Mouse (Mus musculus): ENCODE measurements around the gene Grhpr. TPM values are rescaled to one million over a fixed set of nuclear protein-coding genes. Genes with fewer than 3 reads are reported as not detected.
"Not testable (repeated sequence)": the region's sequence is repeated elsewhere in the genome, so short reads cannot be mapped to it uniquely, and the experiment has no call there.

Grhpr gene
- 100 to 1,000 TPM; 153 to 162 TPM for total RNA-seq (2021)
- long read RNA-seq, experiment 1, transcript Grhpr-201 (9 exons, 1,280 nt): major isoform, 160 of 188 reads
- long read RNA-seq, experiment 1, partial matches to known transcripts: 12 of 188 reads
- long read RNA-seq, experiment 1, other reads (novel, unspliced or antisense): 16 of 188 reads
- long read RNA-seq, experiment 2, transcript Grhpr-201 (9 exons, 1,280 nt): major isoform, 164 of 225 reads
- long read RNA-seq, experiment 2, partial matches to known transcripts: 23 of 225 reads
- long read RNA-seq, experiment 2, other reads (novel, unspliced or antisense): 38 of 225 reads

GRCm38 (mm10) chr4:44981280-44981973, at the start of gene Grhpr:
TSS of gene Grhpr (plus strand) at chr4:44981395.
- peak; percentile 82 to 83 for DNase-seq (ENCODE audit: low spot score in 2 of 2)

- no peak for DNase-seq (ENCODE audit: low spot score in 2 of 2)
Observed at GRCm38 (mm10) chr4:44931732-44932131, 49.5 kb upstream of the Grhpr start.

GRCm38 (mm10) chr4:44938359-44939340, 42.5 kb upstream of the Grhpr start:
- DNase-seq (ENCODE audit: low spot score in 2 of 2): no peak

- DNase-seq (ENCODE audit: low spot score in 2 of 2): no peak
Observed at GRCm38 (mm10) chr4:44939576-44940249, 41.5 kb upstream of the Grhpr start.

GRCm38 (mm10) chr4:44940286-44940685, 40.9 kb upstream of the Grhpr start:
- DNase-seq (ENCODE audit: low spot score in 2 of 2): no peak

- DNase-seq (ENCODE audit: low spot score in 2 of 2): no peak
Observed at GRCm38 (mm10) chr4:44942237-44942636, 39.0 kb upstream of the Grhpr start.

GRCm38 (mm10) chr4:44943480-44943879, 37.7 kb upstream of the Grhpr start:
- DNase-seq (ENCODE audit: low spot score in 2 of 2): no peak

- DNase-seq (ENCODE audit: low spot score in 2 of 2): no peak
Observed at GRCm38 (mm10) chr4:44944426-44945075, 36.6 kb upstream of the Grhpr start.

- not testable (repeated sequence) for DNase-seq (ENCODE audit: low spot score in 2 of 2)
Observed at GRCm38 (mm10) chr4:44946126-44946525, 35.1 kb upstream of the Grhpr start.

- no peak for DNase-seq (ENCODE audit: low spot score in 2 of 2)
Observed at GRCm38 (mm10) chr4:44947464-44947863, 33.7 kb upstream of the Grhpr start.

GRCm38 (mm10) chr4:44948314-44948713, 32.9 kb upstream of the Grhpr start:
- DNase-seq (ENCODE audit: low spot score in 2 of 2): no peak

- DNase-seq (ENCODE audit: low spot score in 2 of 2): no peak
Observed at GRCm38 (mm10) chr4:44953041-44953440, 28.2 kb upstream of the Grhpr start.

GRCm38 (mm10) chr4:44958776-44959175, 22.4 kb upstream of the Grhpr start:
- DNase-seq (ENCODE audit: low spot score in 2 of 2): no peak

- no peak for DNase-seq (ENCODE audit: low spot score in 2 of 2)
Observed at GRCm38 (mm10) chr4:44959220-44959619, 22.0 kb upstream of the Grhpr start.

- no peak for DNase-seq (ENCODE audit: low spot score in 2 of 2)
Observed at GRCm38 (mm10) chr4:44963156-44963555, 18.0 kb upstream of the Grhpr start.

GRCm38 (mm10) chr4:44965175-44965574, 16.0 kb upstream of the Grhpr start:
- DNase-seq (ENCODE audit: low spot score in 2 of 2): no peak

- no peak for DNase-seq (ENCODE audit: low spot score in 2 of 2)
Observed at GRCm38 (mm10) chr4:44965736-44966135, 15.5 kb upstream of the Grhpr start.

- no peak for DNase-seq (ENCODE audit: low spot score in 2 of 2)
Observed at GRCm38 (mm10) chr4:44967402-44967801, 13.8 kb upstream of the Grhpr start.

GRCm38 (mm10) chr4:44970056-44970455, 11.1 kb upstream of the Grhpr start:
- DNase-seq (ENCODE audit: low spot score in 2 of 2): no peak

- no peak for DNase-seq (ENCODE audit: low spot score in 2 of 2)
Observed at GRCm38 (mm10) chr4:44970612-44971110, 10.5 kb upstream of the Grhpr start.
